Mouse (Mus musculus): ENCODE data around the gene Hist3h2ba. TPM values are rescaled to one million over a fixed set of nuclear protein-coding genes. Genes with fewer than 3 reads are reported as not detected.

Hist3h2ba gene
- polyA plus RNA-seq, 1 experiment from 2014 or later, result 31.7 TPM

DNA sequence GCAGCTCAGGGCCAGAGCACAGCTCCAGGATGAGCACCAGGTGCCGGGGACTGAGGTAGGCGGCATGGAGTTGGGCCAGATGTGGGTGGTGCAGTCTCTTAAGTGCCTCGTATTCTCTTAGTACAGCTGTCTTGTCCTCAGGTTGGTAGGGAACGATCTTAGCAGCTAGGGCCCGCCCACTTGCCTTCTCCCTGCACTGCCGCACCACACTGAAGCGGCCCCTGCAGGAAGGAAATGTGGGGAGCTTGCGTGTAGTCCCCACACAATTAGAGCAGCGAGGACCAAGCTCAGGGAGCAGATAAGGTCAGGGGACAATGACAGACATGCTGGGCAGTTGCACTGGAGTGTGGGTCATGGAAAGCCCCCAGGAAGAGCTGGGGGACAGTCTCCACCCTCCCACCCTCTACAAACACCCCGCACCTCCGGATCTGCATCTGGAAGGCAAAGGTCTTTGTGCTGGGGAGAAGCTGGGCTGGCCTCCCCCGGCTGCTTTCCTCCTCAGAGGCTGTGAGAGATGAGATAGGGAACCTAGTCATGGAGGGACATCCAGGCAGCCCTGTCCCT, 47.2 kb downstream of the Hist3h2ba start:
- no peaks in the 10 kb centered on the region for H3K9me3 ChIP-seq
- H3K36me3 ChIP-seq, result peaks cover 2% of the 10 kb centered on the region; the same call in 1 of the 2 replicates
- no peak overlapping the region for H3K4me2 ChIP-seq
- H3K4me3 ChIP-seq, result no peak overlapping the region
- peaks cover 41% of the 10 kb centered on the region for H3K27me3 ChIP-seq
- H3K27ac ChIP-seq, result no peak overlapping the region
- no peak overlapping the region for H3K9ac ChIP-seq
- ATAC-seq (ENCODE audit: insufficient number of reproducible peaks, low FRiP score, low TSS enrichment, low read depth), result no peak
- peaks cover 13% of the 10 kb centered on the region for H3K4me1 ChIP-seq
- 50% methylated on average over 12 of the region's 12 CpGs for WGBS

DNA sequence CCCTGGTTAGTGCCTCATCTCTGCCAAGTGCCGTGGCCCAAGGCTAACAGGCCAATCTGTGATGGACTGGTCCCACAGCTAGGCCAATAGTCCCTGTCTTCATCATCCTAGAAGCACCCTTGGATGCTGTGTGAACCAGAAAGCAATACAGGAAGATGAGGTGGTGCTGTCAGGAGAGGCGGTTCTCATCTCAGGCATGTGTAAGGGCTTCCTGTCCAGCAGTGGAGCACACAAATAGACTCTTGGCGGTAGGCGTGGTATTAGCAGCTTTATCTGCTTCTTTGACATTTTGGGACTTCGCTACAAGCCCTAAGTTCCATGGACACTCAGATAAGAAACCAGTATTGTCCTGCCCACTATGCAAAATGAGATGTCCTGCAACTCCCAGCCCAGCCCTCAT, 48.8 kb downstream of the Hist3h2ba start:
- peaks cover 13% of the 10 kb centered on the region for H3K4me1 ChIP-seq
- ATAC-seq (ENCODE audit: insufficient number of reproducible peaks, low FRiP score, low TSS enrichment, low read depth), result no peak
- no peak overlapping the region for H3K4me2 ChIP-seq
- H3K36me3 ChIP-seq, result no peaks in the 10 kb centered on the region
- H3K9ac ChIP-seq, result no peak overlapping the region
- no peak overlapping the region for H3K27ac ChIP-seq
- H3K9me3 ChIP-seq, result no peaks in the 10 kb centered on the region
- peaks cover 41% of the 10 kb centered on the region for H3K27me3 ChIP-seq
- WGBS, result 88% methylated on average over 5 of the region's 5 CpGs
- H3K4me3 ChIP-seq, result no peak overlapping the region

Small RNAs within 50 kb of the gene (microRNA-seq; reads per million reads assigned to microRNA genes)
- gene Gm44313, result not detected

Other genes starting within 250 kb of the Hist3h2ba start
- gene Olfr319, start 249.8 kb upstream of the Hist3h2ba start, polyA plus RNA-seq (2015; fragmentation: Nextera tagmentation; extraction: Ambion mirVana), result not detected in 2 replicates
- gene Olfr318, start 224.9 kb upstream of the Hist3h2ba start, polyA plus RNA-seq (2015; fragmentation: Nextera tagmentation; extraction: Ambion mirVana), result not detected in 2 replicates
- not detected in 2 replicates for gene Olfr317, start 209.7 kb upstream of the Hist3h2ba start, polyA plus RNA-seq (2015; fragmentation: Nextera tagmentation; extraction: Ambion mirVana)
- gene Olfr316, start 196.2 kb upstream of the Hist3h2ba start, polyA plus RNA-seq (2015; fragmentation: Nextera tagmentation; extraction: Ambion mirVana), result not detected in 2 replicates
- gene Olfr315, start 175.7 kb upstream of the Hist3h2ba start, polyA plus RNA-seq (2015; fragmentation: Nextera tagmentation; extraction: Ambion mirVana), result not detected in 2 replicates
- gene Olfr314, start 166.0 kb upstream of the Hist3h2ba start, polyA plus RNA-seq (2015; fragmentation: Nextera tagmentation; extraction: Ambion mirVana), result not detected in 2 replicates
- gene Fam183b, start 147.0 kb upstream of the Hist3h2ba start, polyA plus RNA-seq (2015; fragmentation: Nextera tagmentation; extraction: Ambion mirVana), result not detected in 2 replicates
- not detected in 2 replicates for gene Olfr313, start 133.9 kb upstream of the Hist3h2ba start, polyA plus RNA-seq (2015; fragmentation: Nextera tagmentation; extraction: Ambion mirVana)
- not detected in 2 replicates for gene Olfr312, start 119.7 kb upstream of the Hist3h2ba start, polyA plus RNA-seq (2015; fragmentation: Nextera tagmentation; extraction: Ambion mirVana)
- not detected in 2 replicates for gene Olfr311, start 109.7 kb upstream of the Hist3h2ba start, polyA plus RNA-seq (2015; fragmentation: Nextera tagmentation; extraction: Ambion mirVana)
- gene Gm12258, start 101.8 kb upstream of the Hist3h2ba start, polyA plus RNA-seq (2015; fragmentation: Nextera tagmentation; extraction: Ambion mirVana), result 8.2 and 8.9 TPM in 2 replicates
- gene 2810021J22Rik, start 81.7 kb upstream of the Hist3h2ba start, polyA plus RNA-seq (2015; fragmentation: Nextera tagmentation; extraction: Ambion mirVana), result 7.2 and 9.1 TPM in 2 replicates
- 6.2 and 6.8 TPM in 2 replicates for gene Zfp39, start 44.7 kb upstream of the Hist3h2ba start, polyA plus RNA-seq (2015; fragmentation: Nextera tagmentation; extraction: Ambion mirVana)
- gene Btnl10, start 31.0 kb upstream of the Hist3h2ba start, polyA plus RNA-seq (2015; fragmentation: Nextera tagmentation; extraction: Ambion mirVana), result 0.19 TPM in 1 of 2 replicates, not detected in the other
- gene Rnf187, start 10.0 kb upstream of the Hist3h2ba start, polyA plus RNA-seq (2015; fragmentation: Nextera tagmentation; extraction: Ambion mirVana), result 202 and 230 TPM in 2 replicates
- 24.8 and 26.9 TPM in 2 replicates for gene Hist3h2a, start 5.8 kb downstream of the Hist3h2ba start, polyA plus RNA-seq (2015; fragmentation: Nextera tagmentation; extraction: Ambion mirVana)
- 0.60 and 0.62 TPM in 2 replicates for gene Trim17, start 5.8 kb downstream of the Hist3h2ba start, polyA plus RNA-seq (2015; fragmentation: Nextera tagmentation; extraction: Ambion mirVana)
- 20.4 and 23.9 TPM in 2 replicates for gene Trim11, start 29.2 kb downstream of the Hist3h2ba start, polyA plus RNA-seq (2015; fragmentation: Nextera tagmentation; extraction: Ambion mirVana)
- gene Obscn, start 187.5 kb downstream of the Hist3h2ba start, polyA plus RNA-seq (2015; fragmentation: Nextera tagmentation; extraction: Ambion mirVana), result 2.2 and 4.5 TPM in 2 replicates
- 4.1 and 4.4 TPM in 2 replicates for gene Iba57, start 214.8 kb downstream of the Hist3h2ba start, polyA plus RNA-seq (2015; fragmentation: Nextera tagmentation; extraction: Ambion mirVana)
- gene Gjc2, start 234.3 kb downstream of the Hist3h2ba start, polyA plus RNA-seq (2015; fragmentation: Nextera tagmentation; extraction: Ambion mirVana), result 0.32 and 0.58 TPM in 2 replicates
- 122 and 124 TPM in 2 replicates for gene Guk1, start 243.3 kb downstream of the Hist3h2ba start, polyA plus RNA-seq (2015; fragmentation: Nextera tagmentation; extraction: Ambion mirVana)